29 mouse cellular contexts compared by ENCODE assay signal in genomic region chr15:91251544-91252408, GRCm38 (mm10). TPM values are rescaled to one million over a fixed set of nuclear protein-coding genes. Genes with fewer than 3 reads are reported as not detected.
DNase-seq lines count a peak whose midpoint lies in the region; ATAC-seq lines count a peak whose summit lies in the region.
"Had no signal": no experiment of that assay in that cellular context is flagged by ENCODE, and none has a peak within 500 bp of the region (broad histone marks: within the 10 kb centered on the region; RNA-seq: fewer than 3 reads in every experiment).

No protein-coding gene starts in this region.

- H3K27ac ChIP-seq in forebrain, embryonic 10.5 days: peak overlapping the region; percentile 30; the same call in 1 of the 2 replicates
- no peak overlapping the region for H3K27ac ChIP-seq in forebrain, embryonic 15.5 days (replicated peaks)
- H3K27ac ChIP-seq in liver, embryonic 12.5 days: peak overlapping the region; percentile 88
- H3K27ac ChIP-seq in hindbrain, embryonic 16.5 days (ENCODE audit: low read depth, low read length): no peak overlapping the region
- H3K27ac ChIP-seq: embryonic facial prominence, embryonic 10.5 days; forebrain, embryonic 13.5 days; hindbrain, postnatal 0 days; kidney, postnatal 0 days; midbrain, embryonic 12.5 days had no signal

- 76% methylated on average over 9 of the region's 9 CpGs for WGBS in forebrain, embryonic 10.5 days
- 78% methylated on average over 9 of the region's 9 CpGs for WGBS in forebrain, embryonic 15.5 days
- WGBS in liver, embryonic 12.5 days (ENCODE audit: insufficient replicate concordance): 37% methylated on average over 9 of the region's 9 CpGs
- WGBS in hindbrain, embryonic 16.5 days: 76% methylated on average over 9 of the region's 9 CpGs

- no peak overlapping the region for H3K4me3 ChIP-seq in forebrain, embryonic 10.5 days
- no peak overlapping the region for H3K4me3 ChIP-seq in forebrain, embryonic 15.5 days
- no peak overlapping the region for H3K4me3 ChIP-seq in liver, embryonic 12.5 days
- H3K4me3 ChIP-seq in hindbrain, embryonic 16.5 days (ENCODE audit: low read length): no peak overlapping the region
- H3K4me3 ChIP-seq: embryonic facial prominence, embryonic 10.5 days; forebrain, embryonic 13.5 days; midbrain, embryonic 12.5 days had no signal

- H3K4me2 ChIP-seq in forebrain, embryonic 15.5 days (replicated peaks): no peak overlapping the region
- peak overlapping the region; percentile 55 for H3K4me2 ChIP-seq in liver, embryonic 12.5 days
- no peak overlapping the region for H3K4me2 ChIP-seq in hindbrain, embryonic 16.5 days (ENCODE audit: low read length)
- H3K4me2 ChIP-seq: forebrain, embryonic 13.5 days; heart, embryonic 11.5 days; midbrain, embryonic 12.5 days had no signal

- ATAC-seq in forebrain, embryonic 15.5 days (replicated peaks): no peak
- ATAC-seq in erythroblast, adult 5-6 weeks (replicated peaks; ENCODE audit: low FRiP score, poor library complexity, severe bottlenecking): peak; percentile 75
- ATAC-seq in liver, embryonic 12.5 days: peak; percentile 97
- ATAC-seq in megakaryocyte, adult 5-6 weeks (ENCODE audit: poor library complexity, severe bottlenecking): peak; percentile 33
- ATAC-seq in hindbrain, embryonic 16.5 days: no peak
- no peak for ATAC-seq in cerebellum, adult (ENCODE audit: insufficient number of reproducible peaks, low FRiP score, low TSS enrichment)
- ATAC-seq: activated CD4-positive, CD25-positive, alpha-beta regulatory T cell, adult 4 months; forebrain, embryonic 13.5 days; hindbrain, postnatal 0 days had no signal

- H3K27me3 ChIP-seq in forebrain, embryonic 10.5 days (ENCODE audit: poor library complexity, severe bottlenecking): no peaks in the 10 kb centered on the region
- H3K27me3 ChIP-seq in forebrain, embryonic 15.5 days: no peaks in the 10 kb centered on the region
- H3K27me3 ChIP-seq in liver, embryonic 12.5 days (replicated peaks): no peaks in the 10 kb centered on the region
- no peaks in the 10 kb centered on the region for H3K27me3 ChIP-seq in hindbrain, embryonic 16.5 days (replicated peaks; ENCODE audit: control insufficient read depth, insufficient read depth, low read length)
- H3K27me3 ChIP-seq: forebrain, embryonic 13.5 days; midbrain, embryonic 12.5 days had no signal

- H3K9ac ChIP-seq in forebrain, embryonic 15.5 days (replicated peaks): no peak overlapping the region
- peak overlapping the region; percentile 62 for H3K9ac ChIP-seq in liver, embryonic 12.5 days
- H3K9ac ChIP-seq in hindbrain, embryonic 16.5 days (ENCODE audit: low read depth, low read length): no peak overlapping the region
- H3K9ac ChIP-seq: forebrain, embryonic 13.5 days; midbrain, embryonic 12.5 days had no signal

- H3K36me3 ChIP-seq in forebrain, embryonic 10.5 days (replicated peaks): no peaks in the 10 kb centered on the region
- no peaks in the 10 kb centered on the region for H3K36me3 ChIP-seq in forebrain, embryonic 15.5 days
- H3K36me3 ChIP-seq in liver, embryonic 12.5 days: no peaks in the 10 kb centered on the region
- no peaks in the 10 kb centered on the region for H3K36me3 ChIP-seq in hindbrain, embryonic 16.5 days (ENCODE audit: control insufficient read depth, insufficient read depth, low read length)
- H3K36me3 ChIP-seq: embryonic facial prominence, embryonic 10.5 days; midbrain, embryonic 12.5 days had no signal

- DNase-seq in forebrain, embryonic 10.5 days (ENCODE audit: extremely low spot score, low spot score): no peak
- no peak for DNase-seq in lung, postnatal 36 days
- DNase-seq: adrenal gland, adult 8-10 months; cerebellum, adult 9-11 months; heart, adult 11 months; kidney, adult 18-20 months; lung, adult 2 months; lung, postnatal 4 days had no signal

- H3K4me1 ChIP-seq in forebrain, embryonic 10.5 days: peaks cover 24% of the 10 kb centered on the region
- H3K4me1 ChIP-seq in forebrain, embryonic 15.5 days: no peaks in the 10 kb centered on the region
- peaks cover 33% of the 10 kb centered on the region for H3K4me1 ChIP-seq in liver, embryonic 12.5 days
- no peaks in the 10 kb centered on the region for H3K4me1 ChIP-seq in hindbrain, embryonic 16.5 days (ENCODE audit: control insufficient read depth, insufficient read depth, low read depth, low read length)
- H3K4me1 ChIP-seq: embryonic facial prominence, embryonic 10.5 days; midbrain, embryonic 12.5 days had no signal

- no peaks in the 10 kb centered on the region for H3K9me3 ChIP-seq in forebrain, embryonic 10.5 days
- no peaks in the 10 kb centered on the region for H3K9me3 ChIP-seq in forebrain, embryonic 15.5 days
- no peaks in the 10 kb centered on the region for H3K9me3 ChIP-seq in liver, embryonic 12.5 days (replicated peaks)
- no peaks in the 10 kb centered on the region for H3K9me3 ChIP-seq in hindbrain, embryonic 16.5 days (ENCODE audit: control insufficient read depth, low read length)
- H3K9me3 ChIP-seq: embryonic facial prominence, embryonic 10.5 days; forebrain, embryonic 13.5 days; midbrain, embryonic 12.5 days had no signal

RNA-seq across cellular contexts. Expression of gene CN725425, which starts 52.5 kb away (rescaled TPM):
- polyA plus RNA-seq in forebrain, embryonic 10.5 days (2016; fragmentation: Nextera tagmentation; extraction: Ambion mirVana): not detected in 2 replicates
- polyA plus RNA-seq in forebrain, embryonic 15.5 days (2015; fragmentation: Nextera tagmentation; extraction: Ambion mirVana): not detected in 2 replicates
- total RNA-seq in erythroblast, adult 5-6 weeks (2015; ENCODE audit: low replicate concordance): not detected in 2 replicates
- total RNA-seq in erythroblast, adult 5-6 weeks (2017; ENCODE audit: low replicate concordance): not detected in 2 replicates
- not detected in 2 replicates for polyA plus RNA-seq in liver, embryonic 12.5 days (2016; fragmentation: Nextera tagmentation; extraction: Ambion mirVana)
- not detected in 2 replicates for total RNA-seq in megakaryocyte, adult 5-6 weeks (2015)
- not detected in 2 replicates for total RNA-seq in megakaryocyte, adult 5-6 weeks (2017)
- polyA plus RNA-seq in hindbrain, embryonic 16.5 days (2015; fragmentation: Nextera tagmentation; extraction: Ambion mirVana): not detected in 2 replicates
- total RNA-seq: adrenal gland, adult 8-10 months; common myeloid progenitor, adult 5-6 weeks; hematopoietic stem cell, adult 5-6 weeks; hindbrain, postnatal 0 days; layer of hippocampus, adult 18-20 months; monocyte, adult 5-6 weeks had no signal
- polyA plus RNA-seq: activated CD4-positive, CD25-positive, alpha-beta regulatory T cell, adult 4 months; embryonic facial prominence, embryonic 10.5 days; forebrain, embryonic 13.5 days; heart, embryonic 11.5 days; heart, postnatal 0 days; kidney, postnatal 0 days; limb, embryonic 11.5 days; lung, adult 2 months; midbrain, embryonic 12.5 days; small intestine, adult 2 months; thymus, postnatal 0 days had no signal

Comparison
In these comparisons a context has a peak if more than half of its experiments do, and no peak if none do; other contexts are left out.
1. H3K27ac ChIP-seq: peak in forebrain, embryonic 10.5 days (single experiment) and liver, embryonic 12.5 days (single experiment); none in forebrain, embryonic 15.5 days (single experiment) and hindbrain, embryonic 16.5 days (single experiment).
2. ATAC-seq: peak in erythroblast, adult 5-6 weeks (single experiment), liver, embryonic 12.5 days (single experiment) and megakaryocyte, adult 5-6 weeks (single experiment); none in forebrain, embryonic 15.5 days (single experiment), hindbrain, embryonic 16.5 days (single experiment) and cerebellum, adult (single experiment).